Mouse (Mus musculus) liver, adult 2 months (tissue): ENCODE results near the gene Asb18. TPM values are rescaled to one million over a fixed set of nuclear protein-coding genes. Genes with fewer than 3 reads are reported as not detected.

Experiments
- DNase-seq: peaks from one replicate; pipeline ENCODE4 v3.0.0-alpha.2; 2011; ENCODE audit warnings: low read depth, low spot score; ENCODE audit errors: extremely low read depth
- H3K27ac ChIP-seq: fragments of 200-500 bp; replicated peaks from 2 replicates; pipeline ENCODE4 v1.5.1; 2012; ENCODE audit warnings: low read depth, mild to moderate bottlenecking, control low read depth, inconsistent platforms, low read length; ENCODE audit not compliant: insufficient read depth
- H3K27me3 ChIP-seq: fragments of 200-500 bp; 2 replicates; pipeline ENCODE4 v1.6.1; 2012; ENCODE audit warnings: mild to moderate bottlenecking, moderate library complexity, low read length, inconsistent platforms; ENCODE audit not compliant: control insufficient read depth, insufficient read depth
- H3K36me3 ChIP-seq: fragments of 200-500 bp; 2 replicates; pipeline ENCODE4 v1.6.1; 2012; ENCODE audit warnings: low read length, inconsistent platforms; ENCODE audit not compliant: control insufficient read depth, insufficient read depth
- H3K4me1 ChIP-seq: fragments of 200-500 bp; 2 replicates; pipeline ENCODE4 v1.6.1; 2011; ENCODE audit warnings: low read length; ENCODE audit not compliant: control insufficient read depth, insufficient read depth
- H3K4me3 ChIP-seq: fragments of 200-500 bp; 2 replicates; pipeline ENCODE4 v1.5.1; 2011; ENCODE audit warnings: low read depth, mild to moderate bottlenecking, control low read depth, low read length, moderate library complexity; ENCODE audit not compliant: insufficient read depth
- H3K79me2 ChIP-seq: fragments of 200-500 bp; 2 replicates; pipeline ENCODE4 v1.6.1; 2012; ENCODE audit warnings: inconsistent platforms, mild to moderate bottlenecking, low read length, moderate library complexity; ENCODE audit not compliant: control insufficient read depth, insufficient read depth
- H3K9ac ChIP-seq: fragments of 200-500 bp; 2 replicates; pipeline ENCODE4 v1.6.1; 2012; ENCODE audit warnings: low read depth, mild to moderate bottlenecking, control low read depth, inconsistent platforms, low read length
- CTCF ChIP-seq: fragments of 200-500 bp; IDR thresholded peaks from 2 replicates; pipeline ENCODE4 v1.5.1; 2011; ENCODE audit warnings: low read depth, low read length, control low read depth
- POLR2A ChIP-seq: fragments of 200-500 bp; IDR thresholded peaks from 2 replicates; pipeline ENCODE4 v1.6.1; 2011; ENCODE audit warnings: low read length, control low read depth; ENCODE audit not compliant: insufficient read depth; ENCODE audit errors: extremely low read depth
- WGBS: fragments of 180-500 bp; shearing (Covaris S2); methylation state at CpG from one replicate; pipeline ENCODE4 v1.1.7; 2018; 5-methylcytosine and 5-hydroxymethylcytosine counted together
- polyA plus RNA-seq: library from polyadenylated mRNA; depleted of rRNA; stranded (reverse); fragments of >200 nt; gene quantifications from 2 replicates; pipeline ENCODE4 v1.2.3, GENCODE M21; 2012
- total RNA-seq: library from RNA; depleted of rRNA; stranded (reverse); fragments of >200 nt; gene quantifications from 2 replicates; pipeline ENCODE4 v1.2.3, GENCODE M21; 2014

The Asb18 gene
- total and polyA plus RNA-seq, 2 experiments, result not detected

DNA sequence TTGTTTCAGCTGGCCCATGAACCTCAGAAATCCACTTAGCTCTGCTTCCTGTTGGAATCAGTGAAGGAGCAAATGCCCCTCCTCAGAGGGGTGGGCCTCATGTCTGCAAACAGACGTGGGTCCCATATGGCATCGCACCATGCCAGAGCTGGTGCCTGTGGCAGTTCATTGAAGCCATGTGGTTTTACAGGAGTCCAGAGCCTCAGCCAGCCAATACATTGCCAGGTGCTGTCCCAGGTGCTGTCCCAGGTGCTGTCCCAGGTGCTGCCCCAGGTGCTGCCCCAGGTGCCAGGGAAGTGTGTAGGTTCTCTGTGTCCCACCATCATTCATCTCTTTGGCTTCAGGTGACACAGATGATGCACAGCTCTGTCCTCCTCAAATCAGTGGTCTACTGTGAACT lies 13.8 kb upstream of the Asb18 start:
- Histone ChIP-seq H3K36me3 (no peaks in the 10 kb centered on the region), H3K79me2 (no peaks in the 10 kb centered on the region), H3K27ac (no peak overlapping the region), H3K9ac (no peak overlapping the region), H3K4me3 (no peak overlapping the region), H3K4me1 (no peaks in the 10 kb centered on the region), H3K27me3 (no peaks in the 10 kb centered on the region)
- WGBS, result 62% methylated on average over 2 of the region's 2 CpGs
- DNase-seq, result no peak
- TF ChIP-seq POLR2A (no peak), CTCF (no peak)

DNA sequence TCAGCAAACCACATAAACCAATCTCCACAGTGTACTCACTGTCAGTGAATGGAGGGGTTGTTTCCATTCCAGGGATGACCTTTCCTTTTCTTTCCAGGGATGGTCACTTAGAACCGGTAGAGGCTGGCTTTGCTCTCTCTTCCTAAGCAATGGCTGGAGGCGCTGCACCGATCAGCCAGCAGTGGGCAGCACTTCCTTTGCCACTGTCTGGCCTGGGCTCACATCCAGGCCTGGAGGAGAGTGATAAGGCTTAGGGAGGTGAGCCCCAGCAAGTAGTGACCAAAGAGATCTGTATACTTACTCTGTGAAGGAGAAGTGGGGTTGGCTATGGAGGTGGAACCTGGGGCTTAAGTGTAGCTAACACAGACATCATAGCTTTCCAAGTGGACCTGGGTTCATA lies 12.5 kb upstream of the Asb18 start:
- WGBS, result 21% methylated on average over 3 of the region's 3 CpGs

DNA sequence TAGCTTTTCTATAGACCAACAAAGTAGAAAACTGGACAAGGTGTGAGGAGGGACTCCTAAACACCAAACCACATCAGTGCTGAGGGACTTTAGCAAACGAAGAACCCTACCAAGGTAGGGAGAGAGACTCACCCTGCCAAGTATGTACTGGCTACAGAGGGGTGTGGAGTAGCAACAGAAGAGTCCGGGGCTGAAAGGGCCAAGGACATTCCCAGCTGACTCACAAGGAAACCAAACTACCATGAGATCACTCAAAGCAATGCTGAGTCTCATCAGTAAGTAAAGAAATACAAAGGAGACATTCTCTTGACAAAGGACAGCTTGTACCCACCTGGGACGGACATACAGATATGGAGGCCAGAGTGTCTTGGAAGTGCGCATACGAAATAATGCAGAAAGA lies 5.9 kb upstream of the Asb18 start:
- peaks cover 5% of the 10 kb centered on the region for H3K4me1 ChIP-seq
- no peak overlapping the region for H3K9ac ChIP-seq
- WGBS, result 82% methylated on average over 5 of the region's 5 CpGs
- no peak for TF ChIP-seq POLR2A
- TF ChIP-seq CTCF, result no peak
- no peaks in the 10 kb centered on the region for H3K36me3 ChIP-seq
- H3K79me2 ChIP-seq, result no peaks in the 10 kb centered on the region
- DNase-seq, result no peak
- H3K27me3 ChIP-seq, result no peaks in the 10 kb centered on the region
- no peak overlapping the region for H3K27ac ChIP-seq
- H3K4me3 ChIP-seq, result no peak overlapping the region

More for the DNA sequence above, 12.5 kb upstream of the Asb18 start:
- H3K79me2 ChIP-seq, result no peaks in the 10 kb centered on the region
- TF ChIP-seq POLR2A (no peak), CTCF (peak; percentile 63)
- no peak for DNase-seq
- no peaks in the 10 kb centered on the region for H3K36me3 ChIP-seq
- H3K4me1 ChIP-seq, result peaks cover 5% of the 10 kb centered on the region
- H3K4me3 ChIP-seq, result no peak overlapping the region
- H3K27me3 ChIP-seq, result no peaks in the 10 kb centered on the region
- H3K27ac ChIP-seq, result no peak overlapping the region
- H3K9ac ChIP-seq, result no peak overlapping the region

DNA sequence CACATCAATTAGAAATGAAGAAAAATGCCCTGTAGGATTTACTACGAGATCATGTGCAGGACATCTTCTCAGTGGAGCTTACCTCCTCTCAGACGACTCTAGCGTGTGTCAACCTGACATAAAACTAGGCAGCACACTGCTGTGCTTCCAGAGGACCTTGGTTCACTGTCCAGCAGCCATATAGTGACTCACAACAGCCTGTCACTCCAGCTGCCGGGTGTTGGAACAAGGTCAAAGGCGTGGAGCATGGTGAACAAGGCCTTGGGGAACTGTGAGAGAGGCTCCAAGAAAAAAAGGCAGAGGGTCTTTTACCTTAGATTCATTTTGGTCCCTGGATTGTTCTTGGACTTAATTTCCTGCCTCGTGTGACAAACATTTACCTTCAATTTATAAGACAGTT lies 3.6 kb upstream of the Asb18 start:
- H3K79me2 ChIP-seq, result no peaks in the 10 kb centered on the region
- DNase-seq, result no peak
- no peak overlapping the region for H3K27ac ChIP-seq
- 64% methylated on average over 6 of the region's 6 CpGs for WGBS
- H3K4me3 ChIP-seq, result no peak overlapping the region
- no peak overlapping the region for H3K9ac ChIP-seq
- no peaks in the 10 kb centered on the region for H3K27me3 ChIP-seq
- H3K4me1 ChIP-seq, result peaks cover 5% of the 10 kb centered on the region
- no peaks in the 10 kb centered on the region for H3K36me3 ChIP-seq
- TF ChIP-seq CTCF, result no peak
- no peak for TF ChIP-seq POLR2A

DNA sequence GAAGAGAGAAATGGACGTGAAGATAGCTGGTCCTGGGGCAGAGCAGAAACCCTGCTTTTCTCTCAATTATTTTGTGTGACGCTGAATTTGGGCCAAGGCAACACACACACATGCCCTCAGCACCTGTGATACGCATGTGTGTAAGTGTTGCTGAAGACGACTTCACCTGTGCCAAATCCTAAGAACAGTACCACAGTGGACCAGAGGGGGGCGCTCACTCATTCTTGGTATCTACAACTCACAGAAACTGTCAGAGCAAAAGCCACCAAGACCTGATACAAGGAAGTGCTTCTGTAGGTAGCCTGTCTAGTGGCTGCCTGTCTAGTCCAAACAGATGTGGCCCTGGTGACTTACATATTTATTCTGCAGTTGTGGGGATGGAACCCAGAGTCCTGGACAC lies 1.2 kb downstream of the Asb18 start:
- H3K4me1 ChIP-seq, result no peaks in the 10 kb centered on the region
- no peak overlapping the region for H3K9ac ChIP-seq
- no peaks in the 10 kb centered on the region for H3K27me3 ChIP-seq
- no peak overlapping the region for H3K4me3 ChIP-seq
- TF ChIP-seq POLR2A, result no peak
- TF ChIP-seq CTCF, result no peak
- 77% methylated on average over 5 of the region's 5 CpGs for WGBS
- no peaks in the 10 kb centered on the region for H3K79me2 ChIP-seq
- H3K36me3 ChIP-seq, result no peaks in the 10 kb centered on the region
- no peak overlapping the region for H3K27ac ChIP-seq
- no peak for DNase-seq

DNA sequence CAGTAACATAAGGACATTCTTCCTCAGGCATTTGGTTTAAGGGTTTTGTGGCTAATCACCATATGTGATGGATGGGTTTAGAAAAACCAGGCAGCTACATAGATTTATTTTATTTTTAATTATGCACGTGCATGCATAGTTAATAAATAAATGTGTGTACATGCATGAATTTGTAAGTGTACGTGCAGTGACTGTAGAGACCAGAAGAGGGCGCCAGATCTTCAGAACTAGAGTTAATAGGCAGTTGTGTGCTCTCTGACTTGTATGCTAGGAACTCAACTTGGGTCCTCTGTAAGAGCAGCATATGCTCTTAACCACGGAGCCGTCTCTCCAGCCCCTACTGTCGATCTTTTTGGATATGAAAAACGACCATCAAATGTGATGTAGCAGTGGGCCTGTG lies 1.6 kb downstream of the Asb18 start:
- no peak for TF ChIP-seq CTCF
- TF ChIP-seq POLR2A, result no peak
- H3K4me3 ChIP-seq, result no peak overlapping the region
- 67% methylated on average over 7 of the region's 7 CpGs for WGBS
- H3K4me1 ChIP-seq, result no peaks in the 10 kb centered on the region
- DNase-seq, result no peak
- H3K9ac ChIP-seq, result no peak overlapping the region
- H3K27ac ChIP-seq, result no peak overlapping the region
- H3K79me2 ChIP-seq, result no peaks in the 10 kb centered on the region
- H3K36me3 ChIP-seq, result no peaks in the 10 kb centered on the region
- no peaks in the 10 kb centered on the region for H3K27me3 ChIP-seq
